Mouse (Mus musculus) adrenal gland, postnatal 36 days (tissue): ENCODE data around the gene Hapln4. TPM values are rescaled to one million over a fixed set of nuclear protein-coding genes. Genes with fewer than 3 reads are reported as not detected.

Source experiments
- DNase-seq, 2 experiments: peaks; one replicate each; pipeline ENCODE4 v3.0.0; 2021; ENCODE audit warnings: mixed read lengths in 1 of 2
- microRNA-seq: library from miRNA; unstranded; fragments of <30 nt; microRNA quantifications from one replicate; pipeline ENCODE4 v1.2.0, GENCODE M21; 2021
- total RNA-seq, 2 experiments: library from RNA; stranded (reverse); gene quantifications; 2 replicates each; pipeline ENCODE4 v1.2.3; 2021

Hapln4 gene
- total RNA-seq, 2 experiments from 2014 or later, result 0.33 to 0.50 TPM

DNA sequence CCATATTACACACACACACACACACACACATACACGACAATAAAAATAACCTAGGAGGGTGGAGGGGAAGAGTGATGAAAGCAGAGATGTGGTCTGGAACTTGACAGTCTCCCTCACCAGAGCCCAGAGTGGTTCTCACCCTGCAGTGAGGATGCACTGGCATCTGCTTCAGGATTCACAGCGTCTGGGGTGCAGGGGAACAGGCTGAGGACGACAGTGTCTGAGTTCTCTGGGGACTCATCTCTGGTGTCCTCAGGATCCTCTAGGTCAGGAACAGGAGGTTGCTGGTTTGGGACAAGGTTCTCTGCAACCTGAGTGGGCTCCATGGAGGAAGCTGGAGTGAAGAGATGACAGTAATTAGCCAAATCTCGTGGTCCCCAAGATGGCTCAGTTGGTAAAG, 54.6 kb downstream of the Hapln4 start:
- DNase-seq, result no peak

- DNase-seq, result peak; percentile 99
These were observed 56.0 kb downstream of the Hapln4 start, which contains the start of the genes Rfxank, Borcs8 and Mef2b for GRCm38 (mm10) chr8:70139026-70139857. Rfxank (minus strand) TSS chr8:70139154. Borcs8 (plus strand) TSS chr8:70139499. Mef2b (plus strand) TSS chr8:70139711.

DNA sequence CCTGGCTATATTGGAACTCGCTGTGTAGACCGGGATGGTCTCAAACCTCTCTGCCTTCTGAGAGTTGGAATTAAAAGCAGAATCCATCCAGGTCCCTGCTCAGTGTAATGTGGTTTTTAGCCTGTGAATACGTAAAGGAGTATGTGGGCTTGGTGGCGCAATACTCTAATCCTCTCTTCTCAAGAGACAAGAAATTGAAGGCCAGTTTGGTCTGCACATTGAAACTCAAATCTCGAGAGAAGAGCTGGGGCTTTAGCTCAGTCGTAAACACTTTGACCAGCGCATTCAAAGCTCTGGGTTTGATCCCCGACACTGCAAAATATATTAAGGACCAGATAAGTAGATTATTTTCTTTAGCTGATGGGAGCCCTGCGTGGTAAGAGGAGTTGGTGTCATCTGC, 56.7 kb downstream of the Hapln4 start:
- DNase-seq, result no peak

Small RNA genes lying within 50 kb of the gene (microRNA-seq; reads per million reads assigned to microRNA genes)
- not detected for gene Mir7066

Other genes starting within 250 kb of the Hapln4 start
- gene Cilp2, start 195.8 kb upstream of the Hapln4 start, total RNA-seq, result under 1 TPM in 1 of 2 experiments, not detected in 1; 0.10 TPM
- gene Tssk6, start 181.3 kb upstream of the Hapln4 start, total RNA-seq, result under 1 TPM; 0.53 to 0.56 TPM
- gene Ndufa13, start 180.9 kb upstream of the Hapln4 start, total RNA-seq, result 100 to 1,000 TPM; 166 to 176 TPM
- gene Yjefn3, start 180.7 kb upstream of the Hapln4 start, total RNA-seq, result 1 to 10 TPM; 1.9 to 2.7 TPM
- 10 to 100 TPM; 93.2 to 94.3 TPM for gene Gatad2a, start 87.1 kb upstream of the Hapln4 start, total RNA-seq
- gene Mau2, start 40.7 kb upstream of the Hapln4 start, total RNA-seq, result 10 to 100 TPM; 56.7 to 63.4 TPM
- gene Sugp1, start 40.6 kb upstream of the Hapln4 start, total RNA-seq, result 10 to 100 TPM; 30.9 to 31.5 TPM
- gene Tm6sf2, start 10.5 kb upstream of the Hapln4 start, total RNA-seq, result 1 to 10 TPM in 1 of 2 experiments, under 1 TPM in 1; 0.56 to 1.1 TPM
- under 1 TPM; 0.23 to 0.46 TPM for gene Ncan, start 37.4 kb downstream of the Hapln4 start, total RNA-seq
- gene Nr2c2ap, start 47.9 kb downstream of the Hapln4 start, total RNA-seq, result 10 to 100 TPM; 17.7 to 21.5 TPM
- gene Rfxank, start 55.7 kb downstream of the Hapln4 start, total RNA-seq, result 10 to 100 TPM; 15.2 to 17.1 TPM
- gene Borcs8, start 56.0 kb downstream of the Hapln4 start, total RNA-seq, result 10 to 100 TPM; 52.5 to 55.0 TPM
- under 1 TPM; 0.46 to 0.49 TPM for gene Mef2b, start 56.3 kb downstream of the Hapln4 start, total RNA-seq
- gene Tmem161a, start 88.9 kb downstream of the Hapln4 start, total RNA-seq, result 10 to 100 TPM; 70.2 to 74.5 TPM
- gene Slc25a42, start 128.8 kb downstream of the Hapln4 start, total RNA-seq, result 10 to 100 TPM; 28.5 to 44.0 TPM
- gene Sugp2, start 150.8 kb downstream of the Hapln4 start, total RNA-seq, result 10 to 100 TPM; 24.0 to 34.1 TPM
- gene Armc6, start 151.0 kb downstream of the Hapln4 start, total RNA-seq, result 10 to 100 TPM; 10.7 to 13.6 TPM
- gene Homer3, start 199.4 kb downstream of the Hapln4 start, total RNA-seq, result 10 to 100 TPM; 16.7 to 20.9 TPM
- gene Ddx49, start 219.0 kb downstream of the Hapln4 start, total RNA-seq, result 10 to 100 TPM; 69.9 to 72.0 TPM
- 100 to 1,000 TPM; 194 to 215 TPM for gene Cope, start 219.1 kb downstream of the Hapln4 start, total RNA-seq
- 1 to 10 TPM; 1.8 to 2.2 TPM for gene Cers1, start 232.3 kb downstream of the Hapln4 start, total RNA-seq
- under 1 TPM in 1 of 2 experiments, not detected in 1; 0.30 TPM for gene Gdf1, start 246.4 kb downstream of the Hapln4 start, total RNA-seq